Mouse (Mus musculus) thymus, adult 2 months (tissue): ENCODE data around the gene 6030408B16Rik.

Source experiments
- CTCF ChIP-seq: fragments of 200-500 bp; IDR thresholded peaks from 2 replicates; pipeline ENCODE4 v1.5.1; 2012; ENCODE audit warnings: mild to moderate bottlenecking, control low read depth, low read length, moderate library complexity, borderline replicate concordance; ENCODE audit not compliant: control insufficient read depth, poor library complexity, insufficient read depth; ENCODE audit errors: extremely low read depth
- POLR2A ChIP-seq: fragments of 200-500 bp; IDR thresholded peaks from 2 replicates; pipeline ENCODE4 v1.6.1; 2012; ENCODE audit warnings: mild to moderate bottlenecking, low read length, control low read depth, moderate library complexity; ENCODE audit not compliant: control insufficient read depth, poor library complexity, insufficient read depth; ENCODE audit errors: extremely low read depth

GRCm38 (mm10) chr15:101274380-101274779 lies 18.6 kb upstream of the 6030408B16Rik start:
- no peak for TF ChIP-seq POLR2A
- TF ChIP-seq CTCF: no peak
